In genomic region chr19:38930252-38930787, GRCm38 (mm10) we compare ENCODE assay signal across 8 mouse cellular contexts. TPM values are rescaled to one million over a fixed set of nuclear protein-coding genes. Genes with fewer than 3 reads are reported as not detected.
DNase-seq lines count a peak whose midpoint lies in the region; ATAC-seq and TF ChIP-seq lines count a peak whose summit lies in the region.

No protein-coding gene starts in this region.

- ATAC-seq in forebrain, embryonic 13.5 days: peak; percentile 50
- peak; percentile 45; the same call in 1 of the 2 replicates for ATAC-seq in neural tube, embryonic 12.5 days (ENCODE audit: low FRiP score, low read depth)

- H3K9me3 ChIP-seq in MEL (replicated peaks; ENCODE audit: insufficient read depth, low read length): no peaks in the 10 kb centered on the region
- H3K9me3 ChIP-seq in forebrain, embryonic 13.5 days (replicated peaks): no peaks in the 10 kb centered on the region
- H3K9me3 ChIP-seq in neural tube, embryonic 12.5 days: no peaks in the 10 kb centered on the region

- H3K4me3 ChIP-seq in kidney, adult 2 months (ENCODE audit: insufficient read depth, low read depth, low read length): peak overlapping the region; percentile 93
- H3K4me3 ChIP-seq in MEL (ENCODE audit: control insufficient read depth in 1 of 2, insufficient read depth in 1 of 2, low read depth in 2 of 2, low read length in 2 of 2): peak overlapping the region; percentile 56 to 78
- H3K4me3 ChIP-seq in forebrain, embryonic 13.5 days: peak overlapping the region; percentile 84
- peak overlapping the region; percentile 80 for H3K4me3 ChIP-seq in neural tube, embryonic 12.5 days

- no peaks in the 10 kb centered on the region for H3K4me1 ChIP-seq in kidney, adult 2 months (ENCODE audit: control insufficient read depth, insufficient read depth, low read length)
- H3K4me1 ChIP-seq in MEL (ENCODE audit: control insufficient read depth in 1 of 2, insufficient read depth in 2 of 2, low read length in 2 of 2): peaks cover 2 to 4% of the 10 kb centered on the region in 2 experiments; a peak in 3 of 4 replicates
- peaks cover 22% of the 10 kb centered on the region for H3K4me1 ChIP-seq in forebrain, embryonic 13.5 days
- H3K4me1 ChIP-seq in neural tube, embryonic 12.5 days: peaks cover 9% of the 10 kb centered on the region

- TF ChIP-seq EP300 in MEL (IDR thresholded peaks at IDR 0.05; ENCODE audit: low read depth in 1 of 2, low read length in 2 of 2): no peak

- H3K27ac ChIP-seq in kidney, adult 2 months (ENCODE audit: insufficient read depth, low read depth, low read length): no peak overlapping the region
- peak overlapping the region; percentile 46 for H3K27ac ChIP-seq in MEL (ENCODE audit: control insufficient read depth, low read depth, low read length)
- H3K27ac ChIP-seq in forebrain, embryonic 13.5 days: no peak overlapping the region
- no peak overlapping the region for H3K27ac ChIP-seq in neural tube, embryonic 12.5 days

- H3K4me2 ChIP-seq in forebrain, embryonic 13.5 days: peak overlapping the region; percentile 93
- H3K4me2 ChIP-seq in neural tube, embryonic 12.5 days (replicated peaks): peak overlapping the region; percentile 75

- 2% methylated on average over 23 of the region's 23 CpGs for WGBS in kidney, adult 2 months
- WGBS in forebrain, embryonic 13.5 days: 2% methylated on average over 23 of the region's 23 CpGs
- WGBS in neural tube, embryonic 12.5 days: 3% methylated on average over 23 of the region's 23 CpGs

- no peak for TF ChIP-seq RAD21 in MEL (IDR thresholded peaks at IDR 0.05; ENCODE audit: low read depth, low read length)

- peak overlapping the region; percentile 98 for H3K9ac ChIP-seq in MEL (ENCODE audit: control insufficient read depth, low read depth, low read length, poor library complexity, severe bottlenecking)
- H3K9ac ChIP-seq in forebrain, embryonic 13.5 days: peak overlapping the region; percentile 90
- peak overlapping the region; percentile 66 for H3K9ac ChIP-seq in neural tube, embryonic 12.5 days

- no peak for TF ChIP-seq CTCF in kidney, adult 2 months (conservative IDR thresholded peaks at IDR 0.05; ENCODE audit: insufficient read depth, insufficient read length, low read depth, low read length)
- TF ChIP-seq CTCF in MEL (IDR thresholded peaks at IDR 0.05 in 2 of 3, conservative IDR thresholded peaks at IDR 0.05 in 1 of 3; ENCODE audit: control insufficient read depth in 1 of 3, insufficient read depth in 1 of 3, low read depth in 2 of 3, low read length in 3 of 3, poor library complexity in 1 of 3, severe bottlenecking in 1 of 3): no peak

- TF ChIP-seq POLR2A in kidney, adult 2 months (IDR thresholded peaks at IDR 0.05; ENCODE audit: low read depth, low read length): no peak
- TF ChIP-seq POLR2A in MEL (IDR thresholded peaks at IDR 0.05; ENCODE audit: control insufficient read depth in 1 of 2, insufficient read depth in 1 of 2, low read depth in 1 of 2, low read length in 2 of 2, poor library complexity in 1 of 2): no peak

- no peaks in the 10 kb centered on the region for H3K36me3 ChIP-seq in kidney, adult 2 months (ENCODE audit: control insufficient read depth, insufficient read depth, low read length)
- H3K36me3 ChIP-seq in MEL (ENCODE audit: control insufficient read depth in 1 of 2, insufficient read depth in 2 of 2, low read length in 2 of 2): peaks cover 5 to 32% of the 10 kb centered on the region in 2 experiments; a peak in 3 of 4 replicates
- H3K36me3 ChIP-seq in forebrain, embryonic 13.5 days (ENCODE audit: poor library complexity, severe bottlenecking): 0 out of 2 replicates have a peak, but pooled peaks cover 13% of the 10 kb centered on the region
- H3K36me3 ChIP-seq in neural tube, embryonic 12.5 days: 0 out of 2 replicates have a peak, but pooled peaks cover 3% of the 10 kb centered on the region

- DNase-seq in kidney, adult 2 months: no peak
- DNase-seq in kidney, adult 8-10 months: no peak
- DNase-seq in MEL (ENCODE audit: low read depth, low spot score): no peak
- DNase-seq in kidney, postnatal 14 days: peak; percentile 8
- no peak for DNase-seq in urinary bladder, adult 2 months (ENCODE audit: low spot score)
- no peak for DNase-seq in urinary bladder, postnatal 10 days (ENCODE audit: low spot score)

- H3K27me3 ChIP-seq in kidney, adult 2 months (replicated peaks; ENCODE audit: control insufficient read depth, insufficient read depth, low read length): peaks cover 2% of the 10 kb centered on the region; the same call in 1 of the 2 replicates
- no peaks in the 10 kb centered on the region for H3K27me3 ChIP-seq in MEL (ENCODE audit: control insufficient read depth in 1 of 2, insufficient read depth in 2 of 2, low read length in 2 of 2)
- H3K27me3 ChIP-seq in forebrain, embryonic 13.5 days: no peaks in the 10 kb centered on the region
- H3K27me3 ChIP-seq in neural tube, embryonic 12.5 days (replicated peaks): no peaks in the 10 kb centered on the region

- H3K79me2 ChIP-seq in MEL (ENCODE audit: control insufficient read depth, insufficient read depth, low read length, poor library complexity): peaks cover 27% of the 10 kb centered on the region

TF ChIP-seq in MEL, 35 proteins besides CTCF, POLR2A, EP300 and RAD21:
- TF ChIP-seq ETS1 (IDR thresholded peaks at IDR 0.05; ENCODE audit: low read depth, low read length): no peak
- no peak for TF ChIP-seq E2F4 (IDR thresholded peaks at IDR 0.05; ENCODE audit: borderline replicate concordance, low read depth, low read length)
- peak; percentile 63; the same call in 1 of the 2 replicates for TF ChIP-seq SIN3A (IDR thresholded peaks at IDR 0.05; ENCODE audit: low read length)
- no peak for TF ChIP-seq RCOR1 (IDR thresholded peaks at IDR 0.05; ENCODE audit: low read depth, low read length)
- peak; percentile 42; the same call in 1 of the 2 replicates for TF ChIP-seq MAZ (IDR thresholded peaks at IDR 0.05; ENCODE audit: low read depth, low read length)
- TF ChIP-seq NRF1 (IDR thresholded peaks at IDR 0.05; ENCODE audit: insufficient read depth, low read depth, low read length, poor library complexity, severe bottlenecking): no peak
- no peak for TF ChIP-seq MAX (IDR thresholded peaks at IDR 0.05; ENCODE audit: low read length)
- TF ChIP-seq BHLHE40 (IDR thresholded peaks at IDR 0.05; ENCODE audit: borderline replicate concordance, low read depth, low read length): no peak
- no peak for TF ChIP-seq POLR2AphosphoS2 (IDR thresholded peaks at IDR 0.05; ENCODE audit: low read length)
- no peak for TF ChIP-seq KAT2A (conservative IDR thresholded peaks at IDR 0.05; ENCODE audit: low read depth, low read length)
- TF ChIP-seq NELFE (IDR thresholded peaks at IDR 0.05; ENCODE audit: low read depth, low read length): no peak
- TF ChIP-seq TCF12 (IDR thresholded peaks at IDR 0.05; ENCODE audit: low read depth, low read length): 0 out of 2 replicates have a peak, but pooled peaks have one; percentile 30
- no peak for TF ChIP-seq GATA1 (IDR thresholded peaks at IDR 0.05; ENCODE audit: low read depth, low read length)
- TF ChIP-seq SMC3 (IDR thresholded peaks at IDR 0.05; ENCODE audit: low read depth, low read length): no peak
- no peak for TF ChIP-seq GABPA (IDR thresholded peaks at IDR 0.05; ENCODE audit: low read depth, low read length)

RNA-seq across cellular contexts. Expression of gene Hells, which starts 0.4 kb away (rescaled TPM):
- 0.12 and 0.34 TPM in 2 replicates for polyA plus RNA-seq in kidney, adult 2 months (2012; rRNA removed)
- total RNA-seq in MEL (2012; rRNA removed): 56.3 and 56.8 TPM in 2 replicates
- 100 to 1,000 TPM in 1 of 2 experiments, not detected in 1; 159 TPM for polyA plus RNA-seq in MEL (2012; ENCODE audit: insufficient read depth in 1 of 2, insufficient read length in 2 of 2, low read depth in 1 of 2, low replicate concordance in 2 of 2, missing spikeins in 1 of 2)
- 51.5 and 54.6 TPM in 2 replicates for polyA plus RNA-seq in forebrain, embryonic 13.5 days (2015; fragmentation: Nextera tagmentation; extraction: Ambion mirVana)
- polyA plus RNA-seq in neural tube, embryonic 12.5 days (2016; fragmentation: Nextera tagmentation; extraction: Ambion mirVana): 39.8 and 45.2 TPM in 2 replicates
- 1.6 and 1.7 TPM in 2 replicates for polyA plus RNA-seq in urinary bladder, adult 2 months (2012; rRNA removed)
